Mouse (Mus musculus) liver, embryonic 14.5 days (tissue): Measurements from ENCODE around the gene Sipa1.

Experiments used
- CTCF ChIP-seq: IDR thresholded peaks from 2 replicates; pipeline ENCODE4 v1.5.1; 2016; ENCODE audit warnings: antibody characterized with exemption, low read depth, control low read depth
- EP300 ChIP-seq: IDR thresholded peaks from 2 replicates; pipeline ENCODE4 v1.6.1; 2016; ENCODE audit warnings: antibody characterized with exemption, low read depth

- TF ChIP-seq CTCF: no peak
- no peak for TF ChIP-seq EP300
These were observed 2.9 kb upstream of the Sipa1 start for GRCm38 (mm10) chr19:5666386-5666785.
